Mouse (Mus musculus) adrenal gland, postnatal 4 days (tissue): Measurements from ENCODE around the gene Plgrkt. TPM values are rescaled to one million over a fixed set of nuclear protein-coding genes. Genes with fewer than 3 reads are reported as not detected.

Source experiments
- total RNA-seq, 2 experiments: library from RNA; stranded (reverse); gene quantifications; 2 replicates each; pipeline ENCODE4 v1.2.3; 2021

Gene Plgrkt
- total RNA-seq, 2 experiments from 2014 or later: 73.2 to 74.8 TPM

Other genes with a start within 250 kb of the Plgrkt start
- 10 to 100 TPM; 25.6 to 25.9 TPM for gene Jak2, start 115.6 kb downstream of the Plgrkt start, total RNA-seq
- 1 to 10 TPM in 1 of 2 experiments, under 1 TPM in 1; 0.45 to 1.7 TPM for gene Insl6, start 42.0 kb downstream of the Plgrkt start, total RNA-seq
- gene Rln1, start 32.7 kb downstream of the Plgrkt start, total RNA-seq: not detected
- 1 to 10 TPM; 1.4 to 1.9 TPM for gene Cd274, start 65 bp upstream of the Plgrkt start, total RNA-seq
- not detected for gene Pdcd1lg2, start 43.5 kb upstream of the Plgrkt start, total RNA-seq
- 10 to 100 TPM; 37.6 to 41.6 TPM for gene Ric1, start 154.9 kb upstream of the Plgrkt start, total RNA-seq